Mouse (Mus musculus): Measurements from ENCODE around the gene Creb3.

Gene Creb3

GRCm38 (mm10) chr4:43558631-43559356 is 3.3 kb upstream of the Creb3 start:
- peak; percentile 80 for DNase-seq

GRCm38 (mm10) chr4:43559519-43560242 is 2.5 kb upstream of the Creb3 start:
- DNase-seq, result peak; percentile 35

GRCm38 (mm10) chr4:43560243-43560611 is 1.9 kb upstream of the Creb3 start:
- DNase-seq, result peak; percentile 63

- DNase-seq, result no peak
Measured at GRCm38 (mm10) chr4:43560976-43561375, 1.2 kb upstream of the Creb3 start.

- peak; percentile 84 for DNase-seq
Measured at GRCm38 (mm10) chr4:43561436-43561996, 616 bp upstream of the Creb3 start.

GRCm38 (mm10) chr4:43562769-43563600 is 853 bp downstream of the Creb3 start:
- no peak for DNase-seq

- DNase-seq, result no peak
Measured at GRCm38 (mm10) chr4:43563601-43563875, 1.4 kb downstream of the Creb3 start.

- no peak for DNase-seq
Measured at GRCm38 (mm10) chr4:43564231-43564630, 2.1 kb downstream of the Creb3 start.

- DNase-seq, result no peak
Measured at GRCm38 (mm10) chr4:43567140-43567539, 5.0 kb downstream of the Creb3 start.

GRCm38 (mm10) chr4:43571395-43572045 is 9.4 kb downstream of the Creb3 start:
- no peak for DNase-seq

- no peak for DNase-seq
Measured at GRCm38 (mm10) chr4:43573561-43573960, 11.4 kb downstream of the Creb3 start.

GRCm38 (mm10) chr4:43575356-43575755 is 13.2 kb downstream of the Creb3 start:
- no peak for DNase-seq

- DNase-seq, result no peak
Measured at GRCm38 (mm10) chr4:43577237-43577881, 15.2 kb downstream of the Creb3 start.

GRCm38 (mm10) chr4:43578376-43579204 is 16.5 kb downstream of the Creb3 start, which contains the start of the genes Rgp1 and Gba2:
Gene Rgp1, plus strand, starts transcription at chr4:43578715.
Gene Gba2, minus strand, starts transcription at chr4:43578873.
- DNase-seq, result peak; percentile 96

- DNase-seq, result no peak
Measured at GRCm38 (mm10) chr4:43579256-43579655, 17.1 kb downstream of the Creb3 start.

GRCm38 (mm10) chr4:43579731-43580130 is 17.6 kb downstream of the Creb3 start:
- no peak for DNase-seq

- no peak for DNase-seq
Measured at GRCm38 (mm10) chr4:43580721-43581120, 18.6 kb downstream of the Creb3 start.

GRCm38 (mm10) chr4:43581381-43581780 is 19.2 kb downstream of the Creb3 start:
- DNase-seq, result no peak

- no peak for DNase-seq
Measured at GRCm38 (mm10) chr4:43582241-43582640, 20.1 kb downstream of the Creb3 start.

- no peak for DNase-seq
Measured at GRCm38 (mm10) chr4:43583421-43583820, 21.3 kb downstream of the Creb3 start.

Data from liver (tissue).